Mouse (Mus musculus) ovary, postnatal 14 days (tissue): ENCODE results near the gene Cebpb.

Source experiments
- DNase-seq: peaks from one replicate; pipeline ENCODE4 v3.0.0; 2022; ENCODE audit warnings: low spot score

Gene Cebpb

GRCm38 (mm10) chr2:167691871-167692661 lies 3.4 kb downstream of the Cebpb start:
- DNase-seq = no peak

GRCm38 (mm10) chr2:167692831-167693230 lies 4.1 kb downstream of the Cebpb start:
- DNase-seq = no peak

DNA sequence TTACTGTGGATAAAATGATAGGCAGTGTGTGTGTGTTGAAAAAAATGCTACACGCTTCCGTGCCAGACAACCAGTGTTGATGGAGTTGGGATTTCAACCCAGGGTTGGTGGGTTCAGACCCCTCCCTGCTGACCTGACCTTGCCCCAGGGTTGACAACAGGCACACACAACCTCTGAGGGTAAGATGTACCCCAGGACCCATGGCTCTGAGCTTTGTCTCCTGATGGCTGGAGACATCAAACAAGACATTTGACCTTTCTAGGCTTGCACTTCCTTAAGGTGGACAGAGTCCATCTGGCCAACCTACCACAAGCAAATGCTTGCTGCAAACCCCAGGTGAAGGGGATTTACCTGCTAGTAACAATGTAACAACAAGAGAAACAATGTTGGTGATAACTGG lies 4.8 kb downstream of the Cebpb start:
- no peak for DNase-seq

- DNase-seq = no peak
These were observed 5.5 kb downstream of the Cebpb start for GRCm38 (mm10) chr2:167694244-167694643.

DNA sequence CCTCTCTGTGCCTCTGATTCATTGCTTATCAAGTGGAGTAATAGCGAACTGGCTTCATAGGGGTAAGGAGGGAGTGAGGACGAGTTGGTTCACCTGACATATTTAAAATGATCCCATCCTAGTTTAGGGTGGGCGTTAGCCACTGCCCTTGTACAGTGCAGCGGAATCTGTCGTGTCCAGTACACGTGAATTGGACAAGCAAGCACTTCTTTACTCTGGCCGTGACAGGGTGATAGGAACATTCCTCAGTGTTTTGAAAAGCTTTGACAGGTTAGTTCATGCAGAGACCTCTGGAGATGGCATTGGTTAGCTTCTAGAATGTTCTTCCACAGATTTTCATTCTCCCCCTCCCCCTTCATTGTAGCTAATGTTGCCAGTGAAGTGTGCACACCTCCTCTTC lies 6.2 kb downstream of the Cebpb start:
- DNase-seq = no peak

GRCm38 (mm10) chr2:167695491-167695890 lies 6.8 kb downstream of the Cebpb start:
- no peak for DNase-seq

DNA sequence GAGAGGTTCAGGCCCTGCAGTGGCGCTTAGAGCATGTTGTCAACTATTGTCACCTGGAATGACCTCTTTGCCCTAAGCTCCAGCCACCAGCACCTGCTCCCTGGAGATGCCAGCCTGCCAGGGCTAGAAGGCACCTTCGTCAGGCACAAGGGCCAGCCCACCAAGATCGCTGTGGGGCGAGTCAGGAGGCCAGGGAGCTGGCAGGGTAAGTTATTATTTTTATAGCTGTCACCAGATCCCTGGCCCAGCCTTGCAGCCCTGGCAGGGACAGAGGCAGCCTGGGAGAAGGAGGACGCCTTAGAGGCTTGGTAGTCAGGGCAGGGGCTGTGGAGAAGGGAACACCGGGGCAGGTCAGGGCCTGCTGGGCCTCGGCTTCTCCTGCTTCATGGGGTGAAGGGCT lies 7.4 kb downstream of the Cebpb start:
- DNase-seq = no peak

GRCm38 (mm10) chr2:167697902-167698301 lies 9.2 kb downstream of the Cebpb start:
- DNase-seq = no peak

DNA sequence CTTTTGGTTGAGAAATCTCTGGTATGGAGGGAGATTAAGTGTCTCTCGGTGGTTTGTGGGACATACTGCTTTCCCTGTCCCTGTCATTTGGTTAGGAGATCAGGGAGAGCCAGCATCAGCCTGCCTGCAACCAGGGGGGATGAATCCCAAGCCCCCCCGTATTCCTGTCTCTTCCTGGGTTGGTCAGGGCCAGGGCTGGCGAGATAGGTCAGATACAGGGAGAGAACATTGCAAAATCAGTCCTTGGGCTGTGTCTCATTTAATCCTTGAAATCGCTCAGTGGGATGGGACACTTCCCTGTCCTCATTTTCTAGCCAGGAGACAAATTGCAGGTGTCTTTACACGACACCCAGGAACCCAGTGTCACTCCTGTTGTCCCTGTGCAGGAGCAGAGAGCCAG lies 11.3 kb downstream of the Cebpb start:
- no peak for DNase-seq

GRCm38 (mm10) chr2:167701472-167701871 lies 12.8 kb downstream of the Cebpb start:
- DNase-seq = no peak

DNA sequence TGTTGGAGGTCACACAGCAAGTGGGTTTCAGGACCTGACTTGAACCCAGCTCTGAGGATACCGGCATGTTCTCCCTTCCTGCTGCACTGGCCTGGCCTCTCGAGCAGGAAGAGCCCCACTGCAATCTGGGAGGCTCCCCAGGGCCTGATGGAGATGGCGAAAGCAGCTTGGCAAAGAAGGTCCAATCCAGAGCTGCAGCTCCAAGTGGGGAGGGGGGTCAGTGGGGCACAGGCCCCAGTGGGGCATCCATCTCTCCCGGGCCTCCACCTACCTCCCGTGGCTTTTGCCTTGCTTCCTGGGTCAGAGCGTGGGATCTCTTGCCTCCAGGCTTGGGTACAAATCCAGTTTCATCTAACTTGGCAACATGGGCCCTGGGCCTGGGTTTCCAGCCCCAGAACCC lies 13.4 kb downstream of the Cebpb start:
- DNase-seq = no peak

DNA sequence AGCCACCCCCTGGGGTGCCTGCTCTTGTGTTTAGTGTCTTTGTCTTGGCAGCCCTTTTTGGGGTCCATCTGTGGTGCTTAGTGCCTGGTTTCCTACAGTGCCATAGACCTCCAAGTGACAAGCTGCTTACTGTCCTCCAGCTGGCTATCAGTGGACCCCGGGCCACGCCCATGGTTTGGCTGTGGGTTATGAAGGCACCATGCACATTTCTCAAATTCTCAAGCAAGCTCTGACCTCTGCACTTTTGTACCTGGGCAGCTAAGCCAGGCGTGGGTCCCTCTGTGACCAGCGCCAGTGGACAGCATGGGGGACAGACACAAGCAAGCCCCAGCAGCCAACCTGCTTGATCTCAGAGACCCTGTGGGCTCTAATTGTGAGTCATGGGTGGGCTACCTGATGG lies 15.7 kb downstream of the Cebpb start:
- DNase-seq = no peak

DNA sequence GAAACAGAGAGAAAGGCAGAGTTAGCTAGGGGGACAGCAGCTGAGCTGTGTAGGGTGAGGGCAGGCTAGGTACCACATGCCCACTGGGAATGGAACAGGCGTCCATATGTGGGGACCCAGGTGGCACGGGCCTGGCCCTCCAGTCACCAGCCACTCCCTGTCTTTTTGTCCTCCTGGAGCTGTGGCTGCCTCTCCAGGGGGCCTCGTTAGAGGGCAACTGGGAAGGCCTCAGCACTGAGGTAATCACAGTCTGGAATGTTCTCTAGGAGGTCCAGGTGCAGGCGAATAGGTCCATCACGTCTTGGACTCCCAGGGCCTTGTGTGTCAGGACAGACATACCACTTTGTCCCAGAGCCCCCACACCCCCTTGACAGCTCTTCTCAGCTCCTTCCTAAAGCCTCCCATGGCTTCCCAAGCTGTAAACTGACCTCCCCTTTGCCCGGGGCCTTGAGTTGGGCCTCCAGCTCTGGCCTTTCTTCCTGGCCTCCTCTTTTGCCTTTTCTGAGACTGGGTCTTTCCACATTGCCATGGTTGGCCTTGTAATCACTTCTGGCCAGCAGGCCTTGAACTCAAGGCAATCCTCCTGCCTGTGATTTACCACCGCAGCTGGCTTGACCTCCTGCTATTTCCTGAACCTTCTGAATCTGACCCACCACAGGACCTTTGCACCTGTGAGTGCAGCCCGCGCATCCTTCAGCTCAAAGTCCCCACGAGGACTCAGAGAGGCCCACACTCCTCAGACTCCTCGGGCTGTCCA lies 17.6 kb downstream of the Cebpb start:
- DNase-seq = no peak

DNA sequence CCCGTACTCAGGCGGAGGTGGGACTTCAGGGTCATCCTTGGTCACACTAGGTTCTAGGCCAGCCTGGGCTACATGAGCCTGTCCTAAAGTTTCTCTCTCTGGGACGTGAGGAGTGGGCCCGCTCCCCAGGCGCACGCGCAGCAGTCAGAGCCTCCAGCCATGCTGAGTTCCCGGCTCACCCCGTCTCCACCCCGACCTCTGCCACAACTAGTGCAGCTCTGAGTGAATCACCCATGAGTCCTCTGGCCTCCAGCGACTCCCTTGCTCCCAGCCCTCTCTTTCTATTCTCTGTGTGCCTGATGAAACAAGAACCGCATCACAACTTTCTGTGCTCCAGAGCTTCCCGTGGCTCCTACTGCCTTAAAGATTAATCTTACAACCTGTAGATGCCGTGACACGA lies 19.7 kb downstream of the Cebpb start:
- DNase-seq = no peak

- DNase-seq = no peak
These were observed 21.3 kb downstream of the Cebpb start for GRCm38 (mm10) chr2:167709969-167710368.

GRCm38 (mm10) chr2:167710574-167710973 lies 21.9 kb downstream of the Cebpb start:
- DNase-seq = no peak

- no peak for DNase-seq
These were observed 24.4 kb downstream of the Cebpb start for GRCm38 (mm10) chr2:167712872-167713821.

DNA sequence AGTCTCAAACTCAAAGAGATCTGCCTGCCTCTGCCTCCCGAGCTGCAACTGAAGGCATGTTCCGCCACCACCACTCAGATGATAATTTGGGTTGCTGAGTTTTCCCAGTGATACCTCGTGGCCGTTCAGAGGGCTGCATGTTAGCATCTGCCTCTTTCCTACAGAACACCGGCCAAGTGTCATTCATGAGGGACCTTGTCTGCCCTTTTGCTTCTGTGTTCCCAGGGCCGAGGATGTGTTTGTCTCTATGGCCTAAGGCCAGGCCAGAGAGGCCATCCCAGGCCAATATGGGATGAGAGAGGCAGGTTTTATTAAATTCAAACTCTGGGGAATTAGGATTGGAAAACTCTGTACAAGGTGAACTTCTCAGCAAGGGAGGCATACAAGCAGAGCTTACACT lies 25.6 kb downstream of the Cebpb start:
- DNase-seq = no peak

DNA sequence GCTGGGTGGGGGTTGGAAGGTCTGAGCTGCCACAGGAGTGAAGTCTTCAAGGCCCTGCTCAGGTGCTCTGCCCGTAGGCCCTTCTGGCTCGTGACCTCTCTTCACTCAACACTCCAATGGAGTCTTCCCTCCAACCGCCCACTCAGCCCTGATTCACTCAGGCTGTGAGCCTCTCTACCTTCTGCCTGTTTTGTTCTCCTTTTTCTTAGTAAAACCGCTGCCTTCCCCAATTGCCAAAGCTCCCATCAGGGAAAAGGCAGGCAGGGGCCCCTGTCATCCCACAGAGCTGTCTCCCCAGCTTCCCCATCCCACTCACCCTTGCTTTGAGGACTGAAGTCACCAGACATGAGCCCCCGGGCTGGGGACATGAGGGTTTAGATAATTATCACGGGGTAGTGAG lies 26.3 kb downstream of the Cebpb start:
- DNase-seq = no peak

DNA sequence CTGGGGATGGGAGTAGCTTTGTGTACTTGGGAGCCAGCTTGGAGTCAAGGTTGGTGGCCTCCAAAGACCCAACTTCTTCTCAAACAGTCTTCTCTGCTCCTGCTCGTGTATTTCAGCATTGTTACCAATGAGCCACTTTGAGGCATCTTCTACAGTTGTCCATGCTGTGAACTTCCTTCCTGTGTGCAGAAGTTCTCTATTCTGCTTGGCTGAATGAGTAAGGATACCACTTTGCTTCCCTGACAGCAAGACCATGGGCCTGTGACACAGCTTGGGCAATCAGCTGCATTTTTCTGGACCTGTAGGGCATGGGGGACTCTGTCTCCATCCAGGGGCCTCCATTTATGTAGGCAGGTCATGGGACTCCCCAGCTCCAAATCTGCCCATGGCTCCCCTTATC lies 28.5 kb downstream of the Cebpb start:
- no peak for DNase-seq

DNA sequence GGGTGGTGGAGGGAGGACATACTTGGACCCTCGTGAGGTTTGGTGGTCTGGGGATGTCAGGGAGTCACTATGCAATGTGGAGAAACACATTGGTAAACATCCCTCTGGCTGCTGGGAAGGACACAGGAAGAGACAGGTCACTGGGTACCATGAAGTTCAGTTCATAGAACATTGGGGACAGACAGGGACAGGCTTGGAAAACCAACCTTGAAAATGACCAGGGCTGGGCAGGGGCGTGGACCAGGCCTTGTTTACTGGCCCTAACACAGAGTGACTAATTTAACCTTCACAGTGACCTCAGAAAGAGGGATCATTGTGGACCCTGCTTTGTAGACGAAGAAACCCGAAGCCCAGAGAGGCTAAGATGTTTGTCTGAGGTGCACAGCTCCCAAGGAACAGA lies 30.8 kb downstream of the Cebpb start:
- no peak for DNase-seq

- DNase-seq = no peak
These were observed 32.6 kb downstream of the Cebpb start for GRCm38 (mm10) chr2:167721159-167721882.
